Mouse (Mus musculus) neural tube, postnatal 0 days (tissue): Measurements from ENCODE around the gene Lrrc10. TPM values are rescaled to one million over a fixed set of nuclear protein-coding genes. Genes with fewer than 3 reads are reported as not detected.

Experiments used
- polyA plus RNA-seq: library from polyadenylated mRNA; unstranded; fragments of >200 nt; fragmentation: Nextera tagmentation; extraction: Ambion mirVana; gene quantifications from 2 replicates; pipeline ENCODE4 v1.2.1, GENCODE M21; 2015

The Lrrc10 gene
- 0.17 TPM in 1 of 2 replicates, not detected in the other for polyA plus RNA-seq

DNA sequence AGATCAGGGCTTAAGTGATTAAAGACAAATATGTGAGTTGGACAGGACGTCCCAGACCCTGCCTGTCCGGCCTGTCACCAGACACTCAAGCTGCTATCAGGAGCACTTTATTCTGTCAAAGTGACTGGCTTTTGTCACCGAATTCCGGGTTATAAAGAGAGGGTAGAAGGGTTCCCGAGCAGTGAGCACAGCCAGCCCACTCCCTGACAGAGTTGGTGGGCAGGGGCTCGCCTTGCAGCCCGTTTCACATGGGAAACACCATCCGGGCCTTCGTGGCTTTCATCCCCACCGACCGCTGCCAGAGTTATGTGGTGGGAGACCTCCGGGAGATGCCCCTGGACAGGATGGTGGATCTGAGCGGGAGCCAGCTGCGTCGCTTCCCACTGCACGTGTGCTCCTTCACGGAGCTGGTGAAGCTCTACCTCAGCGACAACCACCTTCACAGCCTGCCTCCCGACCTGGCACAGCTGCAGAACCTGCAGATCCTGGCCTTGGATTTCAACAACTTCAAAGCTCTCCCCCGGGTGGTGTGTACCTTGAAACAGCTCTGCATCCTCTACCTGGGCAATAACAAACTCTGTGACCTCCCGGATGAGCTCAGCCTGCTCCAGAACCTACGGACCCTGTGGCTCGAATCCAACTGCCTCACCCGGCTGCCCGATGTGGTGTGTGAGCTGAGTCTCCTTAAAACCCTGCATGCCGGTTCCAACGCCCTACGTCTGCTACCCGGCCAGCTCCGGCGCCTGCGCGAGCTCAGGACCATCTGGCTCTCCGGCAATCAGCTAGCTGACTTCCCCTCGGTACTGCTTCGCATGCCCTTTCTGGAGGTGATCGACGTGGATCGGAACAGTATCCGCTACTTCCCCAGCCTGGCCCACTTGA is at the start of gene Lrrc10:
Lrrc10 (plus strand) TSS at position 167 of the 882 bp plus-strand sequence.

DNA sequence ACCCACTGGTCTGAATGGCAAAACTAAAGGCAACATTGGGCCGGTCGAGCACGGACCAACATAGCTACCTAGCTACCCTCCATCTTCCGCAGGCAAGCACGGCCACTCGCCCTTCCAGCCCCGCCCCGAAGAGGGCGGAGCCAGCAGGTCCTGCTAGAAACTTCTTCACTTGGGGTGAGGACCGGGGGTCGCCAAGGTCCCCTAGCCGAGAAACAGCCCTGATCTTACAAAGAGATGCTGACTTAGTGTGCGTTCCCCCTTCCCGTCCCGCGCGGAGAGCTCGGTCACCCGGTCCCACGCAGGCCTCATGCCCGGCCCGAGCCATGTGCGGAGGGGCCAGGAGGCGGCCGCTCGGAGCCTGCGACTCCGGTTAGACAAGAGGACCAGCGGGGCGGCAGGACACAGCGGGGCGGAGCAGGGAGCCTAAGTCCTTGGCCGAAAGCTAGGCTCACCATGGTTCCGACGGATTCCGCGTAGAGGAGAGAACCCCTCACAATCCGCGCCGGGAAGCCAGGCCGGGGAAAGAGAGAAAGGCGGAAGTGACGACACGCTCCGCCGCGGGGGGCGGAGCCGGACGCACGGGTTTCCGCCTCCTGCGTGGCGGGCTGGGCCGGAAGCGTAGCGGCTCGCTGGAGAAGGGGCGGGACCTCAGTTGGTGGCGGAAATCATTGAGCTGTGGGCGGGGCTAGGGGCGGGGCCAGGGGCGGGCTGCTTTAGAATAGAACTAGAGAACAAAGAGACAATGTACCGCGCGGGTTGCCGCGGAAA is 18.3 kb downstream of the Lrrc10 start, which contains the start of gene Cct2:
Cct2 (minus strand) TSS at position 561 of the 768 bp plus-strand sequence.

Other genes starting within 250 kb of the Lrrc10 start
- gene Myrfl, start 148.4 kb upstream of the Lrrc10 start, polyA plus RNA-seq, result 0.11 TPM in 1 of 2 replicates, not detected in the other
- gene Rab3ip, start 94.6 kb upstream of the Lrrc10 start, polyA plus RNA-seq, result 37.9 and 40.5 TPM in 2 replicates
- gene Gm10271, start 72.7 kb upstream of the Lrrc10 start, polyA plus RNA-seq, result not detected in 2 replicates
- 0.09 and 0.19 TPM in 2 replicates for gene Best3, start 59.0 kb upstream of the Lrrc10 start, polyA plus RNA-seq
- 200 and 216 TPM in 2 replicates for gene Cct2, start 18.5 kb downstream of the Lrrc10 start, polyA plus RNA-seq
- 16.5 and 17.2 TPM in 2 replicates for gene Frs2, start 103.2 kb downstream of the Lrrc10 start, polyA plus RNA-seq
- 72.5 and 73.4 TPM in 2 replicates for gene Yeats4, start 179.2 kb downstream of the Lrrc10 start, polyA plus RNA-seq
- gene 9530003J23Rik, start 193.4 kb downstream of the Lrrc10 start, polyA plus RNA-seq, result not detected in 2 replicates
- 39.4 and 65.8 TPM in 2 replicates for gene Lyz2, start 237.0 kb downstream of the Lrrc10 start, polyA plus RNA-seq
- gene Lyz1, start 247.5 kb downstream of the Lrrc10 start, polyA plus RNA-seq, result 0.24 and 0.40 TPM in 2 replicates